Mouse (Mus musculus): Measurements from ENCODE around the gene Cdkal1. TPM values are rescaled to one million over a fixed set of nuclear protein-coding genes. Genes with fewer than 3 reads are reported as not detected.

The Cdkal1 gene
- polyA plus RNA-seq, 1 experiment from 2014 or later, result 35.4 TPM

- WGBS, result 50% methylated on average over 11 of the region's 11 CpGs
Measured at GRCm38 (mm10) chr13:29655841-29656365, 199.6 kb downstream of the Cdkal1 start.

DNA sequence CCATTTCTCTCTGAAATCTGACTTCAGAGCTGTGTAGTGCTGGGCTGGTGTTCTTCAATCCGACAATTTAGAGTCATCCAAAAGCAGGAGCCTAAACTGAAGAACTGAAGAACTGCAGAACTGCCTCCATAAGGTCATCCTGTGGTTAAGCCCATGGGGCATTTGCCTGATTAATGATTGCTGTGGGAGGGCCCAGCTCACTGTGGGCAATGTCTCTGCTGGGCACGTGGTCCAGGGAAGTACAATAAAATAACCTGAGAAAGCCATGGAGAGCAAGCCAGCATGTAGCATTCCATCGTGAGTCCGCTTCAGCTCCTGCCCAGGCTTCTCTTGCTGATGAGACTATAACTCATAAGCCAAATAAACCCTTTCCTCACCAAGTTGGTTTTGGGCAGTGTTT lies 202.1 kb downstream of the Cdkal1 start:
- H3K4me1 ChIP-seq (ENCODE audit: insufficient read depth), result no peaks in the 10 kb centered on the region
- ATAC-seq (ENCODE audit: insufficient read depth) (no peak), DNase-seq (no peak)
- WGBS, result 76% methylated on average over 4 of the region's 4 CpGs
- TF ChIP-seq CTCF (IDR thresholded peaks at IDR 0.05; ENCODE audit: low read depth), result no peak
- H3K27me3 ChIP-seq (ENCODE audit: insufficient read depth, low read length), result no peaks in the 10 kb centered on the region
- no peak overlapping the region for H3K27ac ChIP-seq (ENCODE audit: low read depth)
- H3K4me3 ChIP-seq (ENCODE audit: low read depth, low read length), result no peak overlapping the region
- H3K9me3 ChIP-seq (ENCODE audit: low read depth, low read length), result no peaks in the 10 kb centered on the region
- no peaks in the 10 kb centered on the region for H3K36me3 ChIP-seq (ENCODE audit: insufficient read depth)
- H3K9ac ChIP-seq, result no peak overlapping the region
- no peak overlapping the region for H3K4me2 ChIP-seq

More at GRCm38 (mm10) chr13:29655841-29656365, 199.6 kb downstream of the Cdkal1 start:
- Histone ChIP-seq H3K4me2 (no peak overlapping the region), H3K36me3 (ENCODE audit: insufficient read depth) (no peaks in the 10 kb centered on the region), H3K27me3 (ENCODE audit: insufficient read depth, low read length) (no peaks in the 10 kb centered on the region), H3K27ac (ENCODE audit: low read depth) (no peak overlapping the region), H3K4me3 (ENCODE audit: low read depth, low read length) (no peak overlapping the region), H3K9me3 (ENCODE audit: low read depth, low read length) (no peaks in the 10 kb centered on the region), H3K4me1 (ENCODE audit: insufficient read depth) (no peaks in the 10 kb centered on the region), H3K9ac (no peak overlapping the region)
- ATAC-seq (ENCODE audit: insufficient read depth), result no peak
- DNase-seq, result peak; percentile 21
- no peak for TF ChIP-seq CTCF (IDR thresholded peaks at IDR 0.05; ENCODE audit: low read depth)

- H3K27ac ChIP-seq (ENCODE audit: low read depth), result no peak overlapping the region
- no peaks in the 10 kb centered on the region for H3K9me3 ChIP-seq (ENCODE audit: low read depth, low read length)
- WGBS, result 49% methylated on average over 6 of the region's 6 CpGs
- H3K9ac ChIP-seq, result no peak overlapping the region
- no peaks in the 10 kb centered on the region for H3K27me3 ChIP-seq (ENCODE audit: insufficient read depth, low read length)
- no peak overlapping the region for H3K4me2 ChIP-seq
- H3K36me3 ChIP-seq (ENCODE audit: insufficient read depth), result no peaks in the 10 kb centered on the region
- no peak overlapping the region for H3K4me3 ChIP-seq (ENCODE audit: low read depth, low read length)
- DNase-seq (peak; percentile 70), ATAC-seq (ENCODE audit: insufficient read depth) (no peak)
- TF ChIP-seq CTCF (IDR thresholded peaks at IDR 0.05; ENCODE audit: low read depth), result no peak
- H3K4me1 ChIP-seq (ENCODE audit: insufficient read depth), result no peaks in the 10 kb centered on the region
Measured at GRCm38 (mm10) chr13:29652791-29653190, 202.7 kb downstream of the Cdkal1 start.

DNA sequence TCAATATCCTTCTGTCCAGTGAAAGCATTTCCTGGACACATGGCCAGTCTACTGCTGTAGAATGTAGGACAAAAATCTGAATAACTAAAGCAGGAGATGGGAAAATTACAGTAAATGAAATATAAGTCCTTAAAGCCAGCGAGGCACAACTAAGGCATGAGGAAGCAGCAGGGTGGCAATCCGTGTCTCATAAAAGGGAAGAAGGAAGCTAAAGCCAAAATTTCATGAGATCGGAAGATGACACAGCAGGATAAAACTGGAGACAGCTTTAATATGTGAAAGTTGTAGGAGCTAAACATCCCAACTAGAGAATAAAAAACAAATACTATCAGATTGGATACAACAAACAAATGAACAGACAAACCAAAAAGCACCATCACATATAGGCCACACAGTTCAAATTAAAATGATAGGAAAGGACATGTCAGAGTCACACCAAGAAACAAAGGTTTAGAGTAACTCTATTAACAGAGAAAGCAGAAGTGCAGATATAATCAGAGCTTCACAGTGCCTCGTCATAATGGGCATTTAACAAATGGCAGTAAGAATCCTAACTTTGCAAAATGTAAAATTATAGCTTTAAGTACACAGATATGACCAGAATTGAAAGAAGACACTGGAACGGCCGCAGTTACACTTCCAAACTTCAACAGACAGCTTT lies 204.8 kb downstream of the Cdkal1 start:
- 84% methylated on average over 6 of the region's 6 CpGs for WGBS
- DNase-seq (no peak), ATAC-seq (ENCODE audit: insufficient read depth) (no peak)
- Histone ChIP-seq H3K4me2 (no peak overlapping the region), H3K4me3 (ENCODE audit: low read depth, low read length) (no peak overlapping the region), H3K36me3 (ENCODE audit: insufficient read depth) (no peaks in the 10 kb centered on the region), H3K27me3 (ENCODE audit: insufficient read depth, low read length) (no peaks in the 10 kb centered on the region), H3K4me1 (ENCODE audit: insufficient read depth) (no peaks in the 10 kb centered on the region), H3K9me3 (ENCODE audit: low read depth, low read length) (no peaks in the 10 kb centered on the region), H3K27ac (ENCODE audit: low read depth) (no peak overlapping the region), H3K9ac (no peak overlapping the region)
- TF ChIP-seq CTCF (IDR thresholded peaks at IDR 0.05; ENCODE audit: low read depth), result no peak

DNA sequence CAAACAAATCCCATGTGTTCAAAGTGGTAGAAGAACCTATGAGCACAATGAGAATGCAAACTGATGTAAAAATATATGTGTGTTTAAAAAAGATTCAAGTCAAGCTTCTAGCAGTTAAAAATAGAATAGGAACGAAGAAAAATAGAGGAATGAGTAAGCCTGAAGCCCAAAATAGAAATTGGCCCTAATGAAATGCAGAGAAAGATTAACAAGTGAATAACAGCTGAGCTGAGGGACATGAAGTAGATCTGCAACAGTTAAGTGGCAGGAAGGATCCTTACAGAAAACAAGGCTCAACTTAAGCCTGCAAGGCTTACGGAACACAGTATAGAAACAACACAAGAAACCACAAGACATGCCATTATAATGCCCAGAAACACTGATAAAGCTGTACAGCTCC lies 205.9 kb downstream of the Cdkal1 start:
- no peaks in the 10 kb centered on the region for H3K27me3 ChIP-seq (ENCODE audit: insufficient read depth, low read length)
- no peak for ATAC-seq (ENCODE audit: insufficient read depth)
- no peak overlapping the region for H3K4me2 ChIP-seq
- no peak overlapping the region for H3K9ac ChIP-seq
- no peak for TF ChIP-seq CTCF (IDR thresholded peaks at IDR 0.05; ENCODE audit: low read depth)
- no peaks in the 10 kb centered on the region for H3K36me3 ChIP-seq (ENCODE audit: insufficient read depth)
- H3K27ac ChIP-seq (ENCODE audit: low read depth), result no peak overlapping the region
- WGBS, result 73% methylated on average over 2 of the region's 2 CpGs
- DNase-seq, result no peak
- H3K9me3 ChIP-seq (ENCODE audit: low read depth, low read length), result no peaks in the 10 kb centered on the region
- H3K4me3 ChIP-seq (ENCODE audit: low read depth, low read length), result no peak overlapping the region
- H3K4me1 ChIP-seq (ENCODE audit: insufficient read depth), result no peaks in the 10 kb centered on the region

GRCm38 (mm10) chr13:29642226-29642625 lies 213.2 kb downstream of the Cdkal1 start:
- H3K36me3 ChIP-seq (ENCODE audit: insufficient read depth), result no peaks in the 10 kb centered on the region
- no peaks in the 10 kb centered on the region for H3K9me3 ChIP-seq (ENCODE audit: low read depth, low read length)
- WGBS, result 86% methylated on average over 2 of the region's 2 CpGs
- H3K27me3 ChIP-seq (ENCODE audit: insufficient read depth, low read length), result no peaks in the 10 kb centered on the region
- H3K4me3 ChIP-seq (ENCODE audit: low read depth, low read length), result no peak overlapping the region
- H3K4me1 ChIP-seq (ENCODE audit: insufficient read depth), result 0 out of 2 replicates have a peak, but pooled peaks cover 6% of the 10 kb centered on the region
- DNase-seq, result no peak
- H3K9ac ChIP-seq, result no peak overlapping the region
- no peak overlapping the region for H3K4me2 ChIP-seq
- TF ChIP-seq CTCF (IDR thresholded peaks at IDR 0.05; ENCODE audit: low read depth), result no peak
- ATAC-seq (ENCODE audit: insufficient read depth), result no peak
- H3K27ac ChIP-seq (ENCODE audit: low read depth), result no peak overlapping the region

DNA sequence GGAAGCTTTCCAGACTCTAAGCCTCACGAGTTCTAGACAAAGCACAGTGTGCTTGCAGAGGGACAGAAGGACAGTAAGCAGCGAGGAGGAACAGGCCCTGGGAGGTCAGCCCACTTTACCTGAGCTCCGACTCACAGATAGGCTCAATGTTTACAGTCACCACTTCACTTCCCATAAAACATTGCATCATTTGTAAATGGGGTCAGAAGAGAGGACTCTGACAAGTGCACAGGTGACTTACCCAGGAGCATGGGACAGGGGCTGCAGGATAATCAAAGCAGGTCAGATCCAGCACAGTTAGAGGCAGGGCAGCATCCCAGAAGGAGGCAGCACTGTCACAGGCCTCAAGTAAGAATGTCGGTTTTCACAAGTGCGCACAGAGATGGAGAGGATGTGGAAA lies 214.3 kb downstream of the Cdkal1 start:
- no peak for DNase-seq
- no peak overlapping the region for H3K9ac ChIP-seq
- no peak for TF ChIP-seq CTCF (IDR thresholded peaks at IDR 0.05; ENCODE audit: low read depth)
- 0 out of 2 replicates have a peak, but pooled peaks cover 6% of the 10 kb centered on the region for H3K4me1 ChIP-seq (ENCODE audit: insufficient read depth)
- no peak overlapping the region for H3K27ac ChIP-seq (ENCODE audit: low read depth)
- no peaks in the 10 kb centered on the region for H3K27me3 ChIP-seq (ENCODE audit: insufficient read depth, low read length)
- 61% methylated on average over 5 of the region's 5 CpGs for WGBS
- no peak overlapping the region for H3K4me3 ChIP-seq (ENCODE audit: low read depth, low read length)
- H3K9me3 ChIP-seq (ENCODE audit: low read depth, low read length), result no peaks in the 10 kb centered on the region
- no peak for ATAC-seq (ENCODE audit: insufficient read depth)
- no peak overlapping the region for H3K4me2 ChIP-seq
- H3K36me3 ChIP-seq (ENCODE audit: insufficient read depth), result no peaks in the 10 kb centered on the region

Measured in lung, embryonic 14.5 days (tissue).